Mouse (Mus musculus): ENCODE data around the gene Abcd3.

Abcd3 gene

GRCm38 (mm10) chr3:121738742-121739342 is 76.3 kb downstream of the Abcd3 start:
- DNase-seq (ENCODE audit: low spot score in 2 of 2): peak in 1 of 2 experiments; percentile 58

DNA sequence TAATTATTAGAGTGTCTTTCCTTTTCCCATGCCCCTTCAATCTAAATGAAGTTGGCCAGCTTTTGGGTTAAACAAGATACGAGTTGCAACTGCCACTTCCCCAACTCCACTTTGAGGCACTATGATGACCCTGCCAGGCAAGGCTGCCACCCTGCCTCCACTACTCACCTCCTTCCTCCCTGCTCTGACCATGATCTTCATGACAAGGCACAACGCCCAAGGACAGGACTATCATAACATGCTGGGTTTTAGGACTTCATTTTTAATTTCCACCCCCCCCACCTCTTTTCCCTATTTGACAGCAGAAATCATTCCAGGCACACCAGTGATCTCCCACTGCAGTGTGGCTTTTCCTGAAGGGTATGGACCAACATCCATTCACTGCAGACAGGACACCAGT is 77.2 kb downstream of the Abcd3 start:
- peak in 1 of 2 experiments; percentile 52 for DNase-seq (ENCODE audit: low spot score in 2 of 2)

- peak in 1 of 2 experiments; percentile 63 for DNase-seq (ENCODE audit: low spot score in 2 of 2)
Observed at GRCm38 (mm10) chr3:121737453-121737852, 77.6 kb downstream of the Abcd3 start.

DNA sequence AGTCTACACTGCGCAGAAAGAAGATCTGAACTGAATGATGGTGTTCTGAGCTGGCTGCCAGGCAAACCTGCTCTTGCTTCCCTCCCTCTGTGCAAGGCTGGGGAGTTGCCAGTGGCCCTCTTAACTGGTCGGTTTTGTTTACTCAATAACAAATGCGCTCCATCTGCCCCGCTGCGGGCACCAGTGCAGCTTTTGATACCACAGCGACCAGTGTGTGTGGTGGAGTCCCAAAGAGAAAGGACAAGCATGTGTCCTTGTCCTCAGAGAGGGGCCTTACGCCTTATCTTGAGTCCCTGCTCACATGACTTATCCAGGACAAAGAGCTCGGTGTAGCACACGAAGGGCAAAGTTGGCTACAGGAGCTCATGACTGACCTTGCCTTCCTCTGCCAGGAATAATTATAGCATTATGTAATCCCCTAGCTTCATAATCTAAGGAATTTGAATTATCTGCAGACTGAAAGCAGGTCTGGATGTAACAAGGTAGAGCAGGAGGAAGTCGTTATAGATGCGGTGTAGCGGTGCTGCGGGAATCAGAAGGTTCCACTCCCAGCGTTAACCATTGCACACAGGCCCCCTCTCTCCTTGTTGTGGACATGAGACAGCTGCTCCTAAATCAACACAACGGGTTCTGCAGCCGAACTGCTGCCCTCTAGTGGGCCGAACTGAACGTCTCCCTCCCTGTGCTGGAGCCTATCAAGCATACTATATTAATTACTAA is 78.9 kb downstream of the Abcd3 start:
- DNase-seq (ENCODE audit: low spot score in 2 of 2): peak; percentile 57 to 77

- peak in 1 of 2 experiments; percentile 30 for DNase-seq (ENCODE audit: low spot score in 2 of 2)
Observed at GRCm38 (mm10) chr3:121735542-121735941, 79.6 kb downstream of the Abcd3 start.

GRCm38 (mm10) chr3:121729678-121730077 is 85.4 kb downstream of the Abcd3 start:
- no peak for DNase-seq (ENCODE audit: low spot score in 2 of 2)

DNA sequence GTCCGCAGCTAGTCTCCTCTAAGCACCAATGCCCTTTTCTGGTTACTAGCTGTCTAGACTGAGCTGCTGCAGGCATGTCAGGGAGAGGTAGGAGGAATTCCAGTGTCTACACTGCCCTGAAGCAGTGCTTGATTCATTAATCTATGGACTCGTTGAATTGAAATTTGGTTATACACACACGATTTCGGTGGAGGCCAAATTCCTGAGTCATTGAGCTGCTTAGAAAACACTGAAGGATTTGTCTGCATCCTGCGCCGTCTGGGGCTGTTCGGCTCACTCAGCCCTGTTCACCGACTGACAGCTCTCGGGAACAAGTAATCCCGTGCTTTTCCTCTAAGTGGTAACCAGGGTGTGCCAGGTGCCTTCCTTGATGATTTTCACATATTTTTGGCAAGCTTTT is 89.5 kb downstream of the Abcd3 start:
- peak in 1 of 2 experiments; percentile 51 for DNase-seq (ENCODE audit: low spot score in 2 of 2)

DNA sequence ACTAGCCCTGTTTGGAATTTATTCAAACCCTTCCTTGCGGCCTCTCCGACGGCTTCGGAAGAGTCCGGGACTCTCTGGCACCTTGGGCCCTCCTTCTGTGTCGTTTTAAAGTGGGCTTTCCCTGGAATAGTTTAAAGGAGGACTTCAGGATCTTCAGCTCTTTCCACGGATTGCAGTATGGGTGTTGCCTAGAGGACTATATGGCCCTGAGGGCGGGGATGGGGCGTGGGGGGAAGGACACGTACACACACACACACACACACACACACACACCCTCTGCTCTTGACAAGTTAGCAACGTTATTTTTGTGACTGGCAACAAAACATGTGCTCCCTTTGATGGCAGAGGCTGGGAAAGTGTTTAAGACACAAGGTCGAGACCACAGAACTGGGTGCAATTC is 90.5 kb downstream of the Abcd3 start:
- no peak for DNase-seq (ENCODE audit: low spot score in 2 of 2)

GRCm38 (mm10) chr3:121723968-121724524 is 91.1 kb downstream of the Abcd3 start:
- DNase-seq (ENCODE audit: low spot score in 2 of 2): peak in 1 of 2 experiments; percentile 49

DNA sequence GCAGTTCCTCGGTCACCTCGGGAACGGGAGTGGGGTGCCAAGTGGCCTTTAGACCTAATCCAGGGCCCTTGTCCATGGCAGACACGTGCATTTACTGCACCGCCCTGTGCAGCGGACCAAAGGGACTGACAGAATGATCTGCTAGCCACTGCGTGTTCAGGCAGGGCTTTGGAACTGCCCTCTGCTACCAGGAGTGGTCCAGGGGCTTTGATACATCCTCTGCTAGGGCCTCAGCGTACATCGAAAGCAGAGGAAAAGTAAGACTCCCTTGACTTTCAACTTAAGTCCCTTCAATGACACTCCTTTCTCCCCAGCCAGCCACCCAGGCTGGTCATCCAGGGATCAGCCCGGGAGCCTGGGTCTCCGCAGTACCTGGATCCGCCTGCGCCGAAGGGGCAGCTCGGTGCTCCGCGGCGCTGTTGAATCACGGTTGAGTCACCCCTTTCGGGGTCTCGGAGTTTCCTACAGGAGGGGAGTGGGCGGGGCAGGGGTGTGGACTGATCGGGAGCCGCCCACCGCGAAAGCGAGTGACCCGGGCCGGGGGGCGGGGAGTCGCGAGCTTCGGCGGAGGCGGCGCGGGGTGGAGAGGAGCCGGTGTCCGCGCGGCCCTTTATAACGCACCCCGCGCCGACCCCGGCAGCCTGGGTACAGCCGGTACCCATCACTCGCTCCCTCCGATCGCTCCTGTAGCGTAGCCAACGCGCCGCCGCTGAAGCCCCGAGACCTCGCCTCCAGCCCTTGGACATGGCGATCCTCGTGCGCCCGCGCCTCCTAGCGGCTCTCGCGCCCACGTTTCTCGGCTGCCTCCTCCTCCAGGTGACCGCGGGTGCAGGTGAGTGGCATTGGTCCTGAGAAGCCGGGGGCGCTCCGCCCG is 91.9 kb downstream of the Abcd3 start, which contains the start of gene F3:
Gene F3 (plus strand): TSS at position 567 of the 874 bp plus-strand sequence.
- peak; percentile 49 to 81 for DNase-seq (ENCODE audit: low spot score in 2 of 2)

DNA sequence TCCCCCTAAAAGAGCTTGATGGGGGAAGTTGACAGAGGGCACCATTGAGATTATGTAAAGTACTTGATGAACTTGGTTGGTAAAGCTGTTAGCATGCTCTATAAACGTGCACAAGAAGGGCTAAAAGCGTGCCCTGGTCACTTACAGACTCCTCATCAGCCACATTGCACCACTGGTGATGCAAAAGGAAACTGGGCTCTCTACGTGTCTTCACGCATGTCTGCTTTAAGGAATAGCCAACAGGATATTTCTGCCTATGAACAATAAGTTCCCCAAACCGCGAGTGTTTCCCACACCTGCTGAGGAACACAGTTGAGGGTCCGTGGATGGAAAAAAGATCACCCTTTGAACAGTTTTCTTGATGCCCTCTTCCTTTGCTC is 93.4 kb downstream of the Abcd3 start:
- DNase-seq (ENCODE audit: low spot score in 2 of 2): no peak

- DNase-seq (ENCODE audit: low spot score in 2 of 2): no peak
Observed at GRCm38 (mm10) chr3:121720801-121721690, 94.1 kb downstream of the Abcd3 start.

GRCm38 (mm10) chr3:121719701-121720100 is 95.4 kb downstream of the Abcd3 start:
- DNase-seq (ENCODE audit: low spot score in 2 of 2): no peak

DNA sequence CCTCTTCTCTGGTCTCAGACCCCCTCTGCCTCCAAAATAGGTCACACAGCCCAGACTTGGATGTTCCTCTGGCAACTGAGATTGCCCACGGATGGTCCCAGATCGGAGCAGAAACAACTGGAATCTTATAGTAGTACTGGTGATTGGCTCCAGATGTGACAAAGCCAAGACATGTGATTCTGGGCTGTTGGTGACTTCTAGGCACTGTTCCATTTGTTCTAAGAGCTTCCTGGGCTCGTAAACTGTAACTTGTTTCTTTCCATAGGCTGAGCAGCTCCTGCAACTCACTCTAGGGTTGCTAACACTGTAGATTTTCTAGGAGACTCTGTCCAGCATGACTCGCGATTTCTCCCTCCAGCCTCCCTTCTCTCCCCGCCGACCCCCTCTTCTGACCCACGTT is 96.4 kb downstream of the Abcd3 start:
- DNase-seq (ENCODE audit: low spot score in 2 of 2): peak in 1 of 2 experiments; percentile 47

DNA sequence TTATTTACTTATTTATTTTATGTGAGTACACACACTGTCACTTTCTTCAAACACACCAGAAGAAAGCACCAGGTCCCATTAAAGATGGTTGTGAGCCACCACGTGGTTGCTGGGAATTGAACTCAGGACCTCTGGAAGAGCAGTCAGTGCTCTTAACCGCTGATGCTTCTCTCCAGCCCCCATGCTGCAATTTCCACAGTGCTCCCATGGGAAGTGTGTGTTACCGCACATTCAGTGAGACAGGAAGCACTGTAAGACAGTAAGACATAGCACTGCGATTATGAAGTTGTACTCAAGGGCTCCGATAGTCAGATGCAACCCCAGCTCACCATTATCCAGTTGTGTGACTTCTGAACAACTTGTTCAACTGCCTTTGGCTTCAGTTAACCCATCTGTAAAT is 98.6 kb downstream of the Abcd3 start:
- no peak for DNase-seq (ENCODE audit: low spot score in 2 of 2)

- DNase-seq (ENCODE audit: low spot score in 2 of 2): peak in 1 of 2 experiments; percentile 50
Observed at GRCm38 (mm10) chr3:121715741-121716459, 99.2 kb downstream of the Abcd3 start.

GRCm38 (mm10) chr3:121715336-121715735 is 99.8 kb downstream of the Abcd3 start:
- no peak for DNase-seq (ENCODE audit: low spot score in 2 of 2)

GRCm38 (mm10) chr3:121714461-121714860 is 100.6 kb downstream of the Abcd3 start:
- DNase-seq (ENCODE audit: low spot score in 2 of 2): no peak

DNA sequence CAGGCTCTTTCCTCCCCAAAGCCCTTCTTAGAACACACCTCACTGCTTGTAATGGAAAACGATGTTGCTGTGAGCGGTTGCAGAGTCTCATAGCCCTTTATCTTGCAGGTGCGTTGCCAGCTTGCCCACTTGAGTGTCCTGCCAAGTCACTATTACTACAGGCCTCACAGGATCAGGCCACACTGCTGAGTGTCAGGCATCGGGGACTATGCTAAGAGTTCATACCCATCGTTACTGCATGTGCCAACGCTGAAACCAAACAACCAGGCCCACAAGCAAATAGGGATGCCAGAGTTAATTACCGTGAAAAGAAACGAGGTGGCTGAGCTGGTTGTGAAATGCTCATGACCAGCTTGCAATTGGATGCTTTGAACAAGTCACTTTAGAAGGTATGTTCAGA is 101.3 kb downstream of the Abcd3 start:
- DNase-seq (ENCODE audit: low spot score in 2 of 2): peak in 1 of 2 experiments; percentile 37

DNA sequence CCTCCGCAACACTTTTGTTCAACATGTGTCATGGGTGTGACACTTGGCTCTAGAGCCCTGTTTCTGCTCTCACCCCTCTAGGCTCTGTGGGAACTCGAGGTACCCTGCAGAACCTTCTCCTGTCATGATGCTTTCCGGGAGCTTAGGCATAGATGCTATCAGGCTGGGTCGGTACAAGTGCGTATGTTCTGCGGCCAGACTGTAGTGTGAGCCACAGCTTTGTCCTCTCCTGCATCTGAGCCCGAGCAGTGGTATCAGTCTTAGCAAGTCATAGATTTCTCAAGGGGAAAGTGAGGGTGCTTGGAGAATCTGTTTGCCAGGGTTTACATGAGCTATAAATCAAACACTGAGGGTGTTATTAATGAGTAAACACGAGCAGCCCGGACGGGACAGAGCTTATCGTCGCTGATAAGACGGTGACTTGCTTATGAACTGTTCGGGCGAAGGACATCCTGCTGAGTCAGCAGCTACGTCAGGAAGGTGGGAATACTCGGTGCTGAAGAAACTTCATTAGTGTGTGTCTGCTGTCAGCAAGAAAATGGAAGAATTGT is 101.9 kb downstream of the Abcd3 start:
- DNase-seq (ENCODE audit: low spot score in 2 of 2): peak in 1 of 2 experiments; percentile 30
